Mouse (Mus musculus) spleen, adult 2 months (tissue): ENCODE measurements around the gene Dock9.

Experiments
- CTCF ChIP-seq: fragments of 200-500 bp; IDR thresholded peaks from 2 replicates; pipeline ENCODE4 v1.5.1; 2011; ENCODE audit warnings: mild to moderate bottlenecking, inconsistent platforms; ENCODE audit not compliant: insufficient read depth, insufficient read length, insufficient replicate concordance; ENCODE audit errors: extremely low read depth
- POLR2A ChIP-seq: fragments of 200-500 bp; IDR thresholded peaks from 2 replicates; pipeline ENCODE4 v1.6.1; 2011; ENCODE audit warnings: low read depth, low read length, inconsistent platforms

DNA sequence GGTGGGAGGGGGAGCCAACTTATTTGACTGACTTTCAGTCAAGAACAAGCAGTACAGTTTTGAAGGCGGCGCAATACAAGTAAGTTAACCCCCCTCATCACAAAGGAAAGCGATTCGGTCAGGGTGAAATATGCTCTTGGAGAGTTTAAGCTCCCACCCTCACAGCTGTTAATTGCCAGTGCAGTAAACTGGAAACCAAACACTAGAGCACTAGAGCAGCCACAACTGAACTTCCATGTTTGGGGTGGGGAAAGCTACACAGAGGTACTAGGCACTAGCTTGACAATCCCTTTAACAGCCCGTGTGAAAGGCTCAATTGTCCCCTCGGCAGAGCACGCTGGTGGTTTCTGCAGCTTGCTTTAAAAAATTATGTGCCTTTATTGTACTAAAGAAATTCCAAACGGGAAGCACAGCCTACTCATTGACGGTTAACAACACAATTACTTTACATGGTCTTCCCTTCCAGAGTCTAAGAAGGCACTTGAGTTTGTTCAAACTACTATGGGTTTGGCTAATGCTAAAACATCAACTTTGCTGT is 100.4 kb downstream of the Dock9 start:
- TF ChIP-seq POLR2A (no peak), CTCF (no peak)
